Mouse (Mus musculus): ENCODE results near the gene Ppme1. TPM values are rescaled to one million over a fixed set of nuclear protein-coding genes. Genes with fewer than 3 reads are reported as not detected.

Gene Ppme1
- polyA plus RNA-seq, 1 experiment = 93.3 TPM

GRCm38 (mm10) chr7:100383207-100383606 lies 11.1 kb upstream of the Ppme1 start:
- no peak for DNase-seq

GRCm38 (mm10) chr7:100381161-100381560 lies 9.1 kb upstream of the Ppme1 start:
- DNase-seq = no peak
- TF ChIP-seq POLR2A (IDR thresholded peaks at IDR 0.05; ENCODE audit: borderline replicate concordance, extremely low read depth, low read depth, low read length) (no peak), CTCF (IDR thresholded peaks at IDR 0.05; ENCODE audit: insufficient read depth, low read length) (no peak)
- Histone ChIP-seq H3K4me3 (replicated peaks; ENCODE audit: extremely low read depth, low read depth, low read length) (no peak overlapping the region), H3K4me1 (ENCODE audit: control insufficient read depth, insufficient read depth, low read length) (no peaks in the 10 kb centered on the region)

More at GRCm38 (mm10) chr7:100383207-100383606, 11.1 kb upstream of the Ppme1 start:
- no peak overlapping the region for H3K4me3 ChIP-seq (replicated peaks; ENCODE audit: extremely low read depth, low read depth, low read length)
- no peaks in the 10 kb centered on the region for H3K4me1 ChIP-seq (ENCODE audit: control insufficient read depth, insufficient read depth, low read length)
- no peak for TF ChIP-seq CTCF (IDR thresholded peaks at IDR 0.05; ENCODE audit: insufficient read depth, low read length)
- TF ChIP-seq POLR2A (IDR thresholded peaks at IDR 0.05; ENCODE audit: borderline replicate concordance, extremely low read depth, low read depth, low read length) = no peak
- 80% methylated on average over 2 of the region's 2 CpGs for WGBS

GRCm38 (mm10) chr7:100378257-100378656 lies 6.2 kb upstream of the Ppme1 start:
- DNase-seq = no peak
- H3K4me1 ChIP-seq (ENCODE audit: control insufficient read depth, insufficient read depth, low read length) = no peaks in the 10 kb centered on the region
- no peak for TF ChIP-seq POLR2A (IDR thresholded peaks at IDR 0.05; ENCODE audit: borderline replicate concordance, extremely low read depth, low read depth, low read length)
- TF ChIP-seq CTCF (IDR thresholded peaks at IDR 0.05; ENCODE audit: insufficient read depth, low read length) = no peak
- H3K4me3 ChIP-seq (replicated peaks; ENCODE audit: extremely low read depth, low read depth, low read length) = no peak overlapping the region
- 83% methylated on average over 2 of the region's 2 CpGs for WGBS

- no peak for DNase-seq
- Histone ChIP-seq H3K4me3 (replicated peaks; ENCODE audit: extremely low read depth, low read depth, low read length) (peak overlapping the region; percentile 67), H3K4me1 (ENCODE audit: control insufficient read depth, insufficient read depth, low read length) (no peaks in the 10 kb centered on the region; the same call in 1 of the 2 replicates)
- no peak for TF ChIP-seq POLR2A (IDR thresholded peaks at IDR 0.05; ENCODE audit: borderline replicate concordance, extremely low read depth, low read depth, low read length)
- TF ChIP-seq CTCF (IDR thresholded peaks at IDR 0.05; ENCODE audit: insufficient read depth, low read length) = no peak
- WGBS = 6% methylated on average over 17 of the region's 17 CpGs
These were observed 409 bp upstream of the Ppme1 start for GRCm38 (mm10) chr7:100372452-100372980.

GRCm38 (mm10) chr7:100364888-100365287 lies 7.2 kb downstream of the Ppme1 start:
- Histone ChIP-seq H3K4me1 (ENCODE audit: control insufficient read depth, insufficient read depth, low read length) (no peaks in the 10 kb centered on the region; the same call in 1 of the 2 replicates), H3K4me3 (replicated peaks; ENCODE audit: extremely low read depth, low read depth, low read length) (no peak overlapping the region)
- TF ChIP-seq POLR2A (IDR thresholded peaks at IDR 0.05; ENCODE audit: borderline replicate concordance, extremely low read depth, low read depth, low read length) (no peak), CTCF (IDR thresholded peaks at IDR 0.05; ENCODE audit: insufficient read depth, low read length) (no peak)
- 35% methylated on average over 6 of the region's 6 CpGs for WGBS
- no peak for DNase-seq

GRCm38 (mm10) chr7:100363162-100363561 lies 8.9 kb downstream of the Ppme1 start:
- no peak for DNase-seq
- no peak overlapping the region for H3K4me3 ChIP-seq (replicated peaks; ENCODE audit: extremely low read depth, low read depth, low read length)
- H3K4me1 ChIP-seq (ENCODE audit: control insufficient read depth, insufficient read depth, low read length) = no peaks in the 10 kb centered on the region; the same call in 1 of the 2 replicates
- 84% methylated on average over 2 of the region's 2 CpGs for WGBS
- TF ChIP-seq CTCF (IDR thresholded peaks at IDR 0.05; ENCODE audit: insufficient read depth, low read length) (no peak), POLR2A (IDR thresholded peaks at IDR 0.05; ENCODE audit: borderline replicate concordance, extremely low read depth, low read depth, low read length) (no peak)

- Histone ChIP-seq H3K4me1 (ENCODE audit: control insufficient read depth, insufficient read depth, low read length) (no peaks in the 10 kb centered on the region), H3K4me3 (replicated peaks; ENCODE audit: extremely low read depth, low read depth, low read length) (no peak overlapping the region)
- no peak for DNase-seq
- no peak for TF ChIP-seq CTCF (IDR thresholded peaks at IDR 0.05; ENCODE audit: insufficient read depth, low read length)
- TF ChIP-seq POLR2A (IDR thresholded peaks at IDR 0.05; ENCODE audit: borderline replicate concordance, extremely low read depth, low read depth, low read length) = no peak
These were observed 14.3 kb downstream of the Ppme1 start for GRCm38 (mm10) chr7:100357856-100358255.

- no peak for DNase-seq
- WGBS = 78% methylated on average over 1 of the region's 1 CpGs
- Histone ChIP-seq H3K4me3 (replicated peaks; ENCODE audit: extremely low read depth, low read depth, low read length) (no peak overlapping the region), H3K4me1 (ENCODE audit: control insufficient read depth, insufficient read depth, low read length) (no peaks in the 10 kb centered on the region)
- no peak for TF ChIP-seq CTCF (IDR thresholded peaks at IDR 0.05; ENCODE audit: insufficient read depth, low read length)
- no peak for TF ChIP-seq POLR2A (IDR thresholded peaks at IDR 0.05; ENCODE audit: borderline replicate concordance, extremely low read depth, low read depth, low read length)
These were observed 15.3 kb downstream of the Ppme1 start for GRCm38 (mm10) chr7:100356768-100357167.

GRCm38 (mm10) chr7:100356324-100356723 lies 15.8 kb downstream of the Ppme1 start:
- DNase-seq = no peak
- Histone ChIP-seq H3K4me1 (ENCODE audit: control insufficient read depth, insufficient read depth, low read length) (no peaks in the 10 kb centered on the region), H3K4me3 (replicated peaks; ENCODE audit: extremely low read depth, low read depth, low read length) (no peak overlapping the region)
- WGBS = 78% methylated on average over 5 of the region's 5 CpGs
- TF ChIP-seq POLR2A (IDR thresholded peaks at IDR 0.05; ENCODE audit: borderline replicate concordance, extremely low read depth, low read depth, low read length) = no peak
- TF ChIP-seq CTCF (IDR thresholded peaks at IDR 0.05; ENCODE audit: insufficient read depth, low read length) = no peak

GRCm38 (mm10) chr7:100354984-100355383 lies 17.1 kb downstream of the Ppme1 start:
- DNase-seq = no peak
- WGBS = 61% methylated on average over 4 of the region's 4 CpGs
- Histone ChIP-seq H3K4me3 (replicated peaks; ENCODE audit: extremely low read depth, low read depth, low read length) (no peak overlapping the region), H3K4me1 (ENCODE audit: control insufficient read depth, insufficient read depth, low read length) (no peaks in the 10 kb centered on the region)
- TF ChIP-seq POLR2A (IDR thresholded peaks at IDR 0.05; ENCODE audit: borderline replicate concordance, extremely low read depth, low read depth, low read length) (no peak), CTCF (IDR thresholded peaks at IDR 0.05; ENCODE audit: insufficient read depth, low read length) (no peak)

Measured in lung, adult 2 months (tissue).